Mouse (Mus musculus) lung, postnatal 0 days (tissue): Measurements from ENCODE around the gene Csde1.

Experiments used
- CTCF ChIP-seq: IDR thresholded peaks from 2 replicates; pipeline ENCODE4 v1.5.1; 2016; ENCODE audit warnings: antibody characterized with exemption, mild to moderate bottlenecking
- EP300 ChIP-seq: IDR thresholded peaks from 2 replicates; pipeline ENCODE4 v1.6.1; 2016; ENCODE audit warnings: antibody characterized with exemption, mild to moderate bottlenecking, control low read depth

DNA sequence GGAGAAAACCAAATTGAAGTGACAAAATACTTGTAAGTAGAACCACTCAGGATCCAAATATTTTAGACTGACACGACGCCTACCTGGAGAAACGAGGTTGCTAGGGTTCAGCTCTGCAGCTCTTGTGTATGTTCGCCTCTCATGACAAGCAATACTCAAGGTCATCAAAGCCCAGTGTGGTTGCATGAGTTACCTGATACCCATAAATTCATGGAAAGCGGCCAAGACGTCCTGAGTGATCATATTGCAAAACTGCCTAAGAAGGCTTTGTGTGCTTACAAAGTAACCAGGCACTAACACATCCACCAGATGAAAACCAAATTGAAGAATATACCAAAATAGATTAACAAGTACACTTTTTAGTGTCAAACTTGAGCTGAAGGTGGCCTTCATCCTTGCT is 48.7 kb downstream of the Csde1 start:
- TF ChIP-seq EP300 = no peak
- TF ChIP-seq CTCF = no peak
